Mouse (Mus musculus): ENCODE data around the gene Eef1b2. TPM values are rescaled to one million over a fixed set of nuclear protein-coding genes. Genes with fewer than 3 reads are reported as not detected.
"Not testable (repeated sequence)": the region's sequence is repeated elsewhere in the genome, so short reads cannot be mapped to it uniquely, and the experiment has no call there.

Eef1b2 gene
- polyA plus RNA-seq, 1 experiment from 2014 or later, result 511 TPM

DNA sequence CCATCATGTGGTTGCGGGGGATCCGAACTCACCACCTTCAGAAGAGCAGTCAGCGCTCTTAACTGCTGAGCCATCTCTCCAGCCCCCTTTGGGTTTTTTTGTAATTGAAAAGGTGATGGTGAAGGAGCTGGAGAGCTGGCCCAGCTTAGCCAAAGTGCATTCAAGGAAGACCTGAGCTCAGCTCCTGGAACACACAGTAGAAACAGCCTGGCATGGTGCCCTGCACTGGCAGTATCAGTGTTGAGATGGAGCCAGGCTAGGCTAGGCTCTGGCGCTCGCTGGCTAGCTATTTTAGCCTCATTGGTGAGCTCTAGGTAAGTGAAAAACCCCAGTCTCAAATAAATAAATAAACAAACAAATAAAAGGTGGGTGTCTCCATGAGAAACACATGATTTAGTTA is 5.6 kb downstream of the Eef1b2 start:
- H3K9ac ChIP-seq (ENCODE audit: low read depth, low read length), result no peak overlapping the region
- no peak overlapping the region for H3K4me3 ChIP-seq (ENCODE audit: low read depth, low read length)
- no peak for DNase-seq (ENCODE audit: low spot score)
- no peaks in the 10 kb centered on the region for H3K9me3 ChIP-seq (ENCODE audit: control insufficient read depth, low read length)
- H3K36me3 ChIP-seq (ENCODE audit: control insufficient read depth, insufficient read depth, low read length), result no peaks in the 10 kb centered on the region
- 91% methylated on average over 5 of the region's 5 CpGs for WGBS
- no peak overlapping the region for H3K4me2 ChIP-seq (replicated peaks; ENCODE audit: low read depth, low read length)
- no peak for ATAC-seq (ENCODE audit: low FRiP score)
- no peaks in the 10 kb centered on the region; the same call in 1 of the 2 replicates for H3K4me1 ChIP-seq (replicated peaks; ENCODE audit: control insufficient read depth, insufficient read depth, low read length)
- H3K27ac ChIP-seq (ENCODE audit: low read depth, low read length), result no peak overlapping the region
- no peaks in the 10 kb centered on the region for H3K27me3 ChIP-seq (ENCODE audit: control insufficient read depth, insufficient read depth, low read length)

DNA sequence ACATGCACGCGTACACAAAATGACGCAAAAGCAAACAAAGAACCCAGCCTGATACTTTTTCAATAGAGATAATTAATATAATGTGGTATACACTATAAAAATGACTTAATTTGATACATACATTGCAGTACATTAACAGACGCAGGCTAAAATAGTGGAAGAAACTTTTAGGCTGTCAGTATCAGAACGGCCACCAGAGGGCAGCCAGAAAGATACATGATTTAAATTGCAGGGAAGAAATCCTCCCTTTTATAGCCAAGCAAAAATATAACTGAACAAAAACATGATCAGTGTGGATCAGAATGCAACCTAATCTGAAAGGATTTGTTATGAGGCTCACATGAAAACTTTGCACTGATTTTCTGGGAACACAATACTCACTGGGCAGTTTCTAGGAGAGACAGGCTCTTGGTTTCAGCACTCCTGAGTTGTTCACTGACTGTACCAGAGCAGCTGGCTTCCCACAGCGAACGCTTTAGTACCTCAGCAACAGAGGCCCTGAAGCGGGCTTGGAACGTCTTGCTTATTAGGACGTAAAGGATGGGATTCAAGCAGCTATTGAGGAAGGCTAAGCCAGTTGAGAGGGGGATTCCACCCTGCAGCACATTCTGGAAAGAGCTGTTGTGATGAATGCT is 6.1 kb downstream of the Eef1b2 start:
- ATAC-seq (ENCODE audit: low FRiP score), result no peak
- WGBS, result 59% methylated on average over 10 of the region's 10 CpGs

DNA sequence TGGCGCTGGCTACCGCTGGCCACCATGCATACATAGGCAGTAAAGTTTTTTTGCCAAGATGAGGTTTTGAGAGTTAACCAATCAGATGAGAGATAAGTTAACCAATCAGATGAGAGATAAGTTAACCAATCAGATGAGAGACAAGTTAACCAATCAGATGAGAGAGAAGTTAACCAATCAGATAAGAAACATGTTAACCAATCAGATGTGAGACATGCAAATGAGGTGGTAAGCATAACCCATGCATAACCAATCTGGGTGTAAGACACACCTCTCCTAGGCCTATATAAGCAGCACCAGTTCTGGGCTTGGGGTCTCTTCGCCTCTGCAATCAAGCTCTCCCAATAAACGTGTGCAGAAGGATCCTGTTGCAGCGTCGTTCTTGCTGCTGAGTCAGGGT is 8.8 kb downstream of the Eef1b2 start:
- H3K9ac ChIP-seq (ENCODE audit: low read depth, low read length); H3K9me3 ChIP-seq (ENCODE audit: control insufficient read depth, low read length); H3K27ac ChIP-seq (ENCODE audit: low read depth, low read length); H3K36me3 ChIP-seq (ENCODE audit: control insufficient read depth, insufficient read depth, low read length); H3K4me2 ChIP-seq (replicated peaks; ENCODE audit: low read depth, low read length); H3K4me3 ChIP-seq (ENCODE audit: low read depth, low read length); H3K27me3 ChIP-seq (ENCODE audit: control insufficient read depth, insufficient read depth, low read length); DNase-seq (ENCODE audit: low spot score); H3K4me1 ChIP-seq (replicated peaks; ENCODE audit: control insufficient read depth, insufficient read depth, low read length); ATAC-seq (ENCODE audit: low FRiP score): not testable (repeated sequence)
- WGBS, result 95% methylated on average over 6 of the region's 6 CpGs

More for the DNA sequence above, 6.1 kb downstream of the Eef1b2 start:
- Histone ChIP-seq H3K36me3 (ENCODE audit: control insufficient read depth, insufficient read depth, low read length) (no peaks in the 10 kb centered on the region), H3K27ac (ENCODE audit: low read depth, low read length) (no peak overlapping the region), H3K9me3 (ENCODE audit: control insufficient read depth, low read length) (no peaks in the 10 kb centered on the region), H3K9ac (ENCODE audit: low read depth, low read length) (no peak overlapping the region), H3K4me1 (replicated peaks; ENCODE audit: control insufficient read depth, insufficient read depth, low read length) (no peaks in the 10 kb centered on the region; the same call in 1 of the 2 replicates), H3K4me2 (replicated peaks; ENCODE audit: low read depth, low read length) (no peak overlapping the region), H3K4me3 (ENCODE audit: low read depth, low read length) (no peak overlapping the region), H3K27me3 (ENCODE audit: control insufficient read depth, insufficient read depth, low read length) (no peaks in the 10 kb centered on the region)
- DNase-seq (ENCODE audit: low spot score), result peak; percentile 74

DNA sequence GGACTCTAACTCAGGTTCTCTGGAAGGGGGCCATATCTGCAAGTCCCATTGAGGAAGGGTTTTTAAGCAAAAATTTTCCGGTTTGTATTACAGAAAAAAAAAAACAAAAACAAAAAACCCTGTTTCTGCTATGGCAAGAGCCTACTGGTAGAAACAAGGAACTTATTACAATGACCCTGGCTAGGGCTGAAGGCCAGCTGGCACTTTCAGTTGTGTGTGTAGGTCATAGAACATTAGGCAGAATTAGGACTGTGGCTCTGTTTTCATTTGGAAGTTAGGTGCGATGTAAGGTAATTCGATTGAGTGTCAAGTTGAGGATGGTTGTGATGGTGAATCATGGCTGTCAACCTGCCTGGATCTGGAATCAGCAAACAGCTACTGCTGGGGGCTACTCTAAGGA is 11.9 kb downstream of the Eef1b2 start:
- H3K4me3 ChIP-seq (ENCODE audit: low read depth, low read length), result no peak overlapping the region
- no peak overlapping the region for H3K9ac ChIP-seq (ENCODE audit: low read depth, low read length)
- DNase-seq (ENCODE audit: low spot score), result no peak
- H3K27me3 ChIP-seq (ENCODE audit: control insufficient read depth, insufficient read depth, low read length), result no peaks in the 10 kb centered on the region
- WGBS, result 84% methylated on average over 3 of the region's 3 CpGs
- H3K36me3 ChIP-seq (ENCODE audit: control insufficient read depth, insufficient read depth, low read length), result no peaks in the 10 kb centered on the region
- no peak overlapping the region for H3K27ac ChIP-seq (ENCODE audit: low read depth, low read length)
- no peaks in the 10 kb centered on the region for H3K4me1 ChIP-seq (replicated peaks; ENCODE audit: control insufficient read depth, insufficient read depth, low read length)
- no peaks in the 10 kb centered on the region for H3K9me3 ChIP-seq (ENCODE audit: control insufficient read depth, low read length)
- no peak overlapping the region for H3K4me2 ChIP-seq (replicated peaks; ENCODE audit: low read depth, low read length)
- no peak for ATAC-seq (ENCODE audit: low FRiP score)

DNA sequence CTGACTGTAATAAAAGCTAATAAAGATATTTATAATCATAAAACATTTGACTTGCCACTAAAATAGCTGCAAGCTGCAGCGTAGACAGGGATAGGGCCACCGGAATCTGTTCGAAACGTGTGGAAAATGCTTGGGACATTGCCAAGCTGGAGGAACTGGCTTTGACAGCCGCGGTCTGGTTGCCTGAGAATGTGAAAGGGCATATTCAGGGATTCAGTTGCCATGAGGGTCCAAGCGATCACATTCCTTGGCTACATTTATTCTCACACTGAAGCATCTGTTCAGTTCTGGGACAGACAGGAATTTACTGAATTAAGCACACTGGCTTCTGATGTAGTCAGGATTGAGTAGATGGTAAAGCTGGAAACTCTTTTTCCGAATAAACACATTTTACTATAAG is 14.2 kb downstream of the Eef1b2 start:
- Histone ChIP-seq H3K9ac (ENCODE audit: low read depth, low read length) (no peak overlapping the region), H3K36me3 (ENCODE audit: control insufficient read depth, insufficient read depth, low read length) (no peaks in the 10 kb centered on the region), H3K4me2 (replicated peaks; ENCODE audit: low read depth, low read length) (no peak overlapping the region), H3K4me1 (replicated peaks; ENCODE audit: control insufficient read depth, insufficient read depth, low read length) (no peaks in the 10 kb centered on the region), H3K27ac (ENCODE audit: low read depth, low read length) (no peak overlapping the region), H3K4me3 (ENCODE audit: low read depth, low read length) (no peak overlapping the region), H3K27me3 (ENCODE audit: control insufficient read depth, insufficient read depth, low read length) (no peaks in the 10 kb centered on the region), H3K9me3 (ENCODE audit: control insufficient read depth, low read length) (no peaks in the 10 kb centered on the region)
- 85% methylated on average over 8 of the region's 8 CpGs for WGBS
- DNase-seq (ENCODE audit: low spot score), result no peak
- ATAC-seq (ENCODE audit: low FRiP score), result no peak

DNA sequence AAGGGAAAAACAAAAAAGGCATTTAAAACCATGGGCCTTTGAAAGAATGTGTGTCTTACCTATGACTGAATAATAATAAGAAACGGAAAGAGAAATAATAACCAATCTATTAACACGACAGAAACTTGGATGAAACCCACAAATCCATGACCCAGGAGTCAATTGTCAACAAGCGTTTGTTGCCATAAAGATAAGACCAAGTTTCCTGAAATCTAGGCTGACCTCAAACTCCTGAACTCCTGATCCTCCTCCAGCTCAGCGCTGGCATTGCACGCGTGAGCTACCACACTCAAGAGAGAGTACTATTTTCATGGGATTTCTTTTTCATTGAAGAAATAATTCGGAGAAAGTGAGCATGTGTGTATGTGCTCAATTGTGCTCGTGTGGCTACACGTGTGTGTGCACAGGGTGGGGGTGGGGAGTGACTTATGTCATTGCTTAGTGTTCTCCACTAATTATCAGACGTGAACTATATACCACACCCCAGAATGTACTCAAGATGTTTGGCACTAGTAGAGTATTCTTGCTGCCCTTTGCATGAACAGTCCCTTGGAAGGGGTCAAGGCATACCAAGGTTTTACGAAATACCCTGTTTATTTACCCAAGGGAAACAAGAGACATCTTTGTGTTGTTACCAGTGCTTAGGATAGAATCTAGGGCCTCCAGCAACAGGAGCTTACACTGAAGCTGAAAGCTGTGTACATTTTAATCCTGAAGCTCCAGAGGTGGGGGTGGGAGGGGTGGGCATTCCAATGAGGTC is 15.9 kb downstream of the Eef1b2 start:
- Histone ChIP-seq H3K27me3 (ENCODE audit: control insufficient read depth, insufficient read depth, low read length) (no peaks in the 10 kb centered on the region), H3K4me1 (replicated peaks; ENCODE audit: control insufficient read depth, insufficient read depth, low read length) (no peaks in the 10 kb centered on the region), H3K4me2 (replicated peaks; ENCODE audit: low read depth, low read length) (no peak overlapping the region), H3K27ac (ENCODE audit: low read depth, low read length) (no peak overlapping the region), H3K9ac (ENCODE audit: low read depth, low read length) (no peak overlapping the region), H3K9me3 (ENCODE audit: control insufficient read depth, low read length) (no peaks in the 10 kb centered on the region), H3K4me3 (ENCODE audit: low read depth, low read length) (no peak overlapping the region), H3K36me3 (ENCODE audit: control insufficient read depth, insufficient read depth, low read length) (no peaks in the 10 kb centered on the region)
- no peak for ATAC-seq (ENCODE audit: low FRiP score)
- 86% methylated on average over 11 of the region's 11 CpGs for WGBS
- no peak for DNase-seq (ENCODE audit: low spot score)

DNA sequence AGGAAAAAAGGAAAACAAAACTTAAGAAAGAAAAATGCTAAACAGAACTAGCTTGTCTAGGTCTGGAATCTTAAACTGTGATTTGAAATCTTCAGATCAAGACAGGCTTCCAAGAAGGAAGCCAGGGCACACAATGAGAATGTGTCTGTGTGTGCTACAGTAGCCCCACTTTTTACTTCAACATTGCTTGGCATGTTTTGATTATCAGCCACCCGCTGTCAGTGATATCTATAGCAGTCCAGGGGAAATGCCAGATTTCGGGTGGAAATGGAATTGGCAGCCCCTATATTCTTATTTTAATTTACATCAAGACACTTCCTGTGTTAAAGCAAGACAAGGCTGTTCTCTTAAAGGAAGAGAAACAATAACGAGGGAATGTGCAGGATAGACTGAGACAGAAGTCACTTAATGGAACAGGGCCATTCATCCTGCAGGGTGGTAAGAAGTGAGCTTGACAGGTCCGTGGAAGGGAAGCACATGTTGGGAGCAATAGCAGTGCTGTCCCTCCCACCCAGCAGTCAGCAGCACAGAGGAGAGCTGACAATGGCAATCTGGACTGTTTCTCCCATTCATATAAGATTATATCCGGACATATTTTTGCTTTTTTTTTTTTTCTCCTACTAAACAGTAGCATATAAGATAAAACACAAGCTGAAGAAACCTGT is 19.4 kb downstream of the Eef1b2 start:
- no peak for ATAC-seq (ENCODE audit: low FRiP score)
- H3K36me3 ChIP-seq (ENCODE audit: control insufficient read depth, insufficient read depth, low read length), result no peaks in the 10 kb centered on the region
- H3K27ac ChIP-seq (ENCODE audit: low read depth, low read length), result no peak overlapping the region
- no peaks in the 10 kb centered on the region for H3K27me3 ChIP-seq (ENCODE audit: control insufficient read depth, insufficient read depth, low read length)
- H3K9me3 ChIP-seq (ENCODE audit: control insufficient read depth, low read length), result no peaks in the 10 kb centered on the region
- no peak for DNase-seq (ENCODE audit: low spot score)
- no peak overlapping the region for H3K4me3 ChIP-seq (ENCODE audit: low read depth, low read length)
- H3K9ac ChIP-seq (ENCODE audit: low read depth, low read length), result no peak overlapping the region
- H3K4me2 ChIP-seq (replicated peaks; ENCODE audit: low read depth, low read length), result no peak overlapping the region
- WGBS, result 74% methylated on average over 5 of the region's 5 CpGs
- H3K4me1 ChIP-seq (replicated peaks; ENCODE audit: control insufficient read depth, insufficient read depth, low read length), result no peaks in the 10 kb centered on the region

DNA sequence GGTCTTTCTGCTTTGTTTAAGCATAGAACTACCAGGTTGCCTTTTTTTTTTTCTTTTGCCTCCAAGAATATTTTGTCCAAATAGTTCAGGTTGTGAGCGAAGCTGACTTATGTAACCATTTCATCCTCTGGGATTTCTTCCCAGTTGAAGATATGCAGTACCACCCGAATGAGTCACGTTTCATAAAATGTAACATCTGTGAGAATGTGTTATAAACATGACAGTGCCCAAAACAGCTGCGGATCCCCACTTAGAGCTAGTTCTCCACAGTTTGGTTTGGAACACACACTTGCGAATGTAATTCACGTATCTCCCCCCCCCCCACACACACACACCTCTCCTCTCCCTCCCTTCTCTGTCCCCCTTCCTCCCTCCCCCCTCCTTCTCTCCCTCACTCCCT is 22.8 kb downstream of the Eef1b2 start:
- peaks cover 2% of the 10 kb centered on the region; the same call in 1 of the 2 replicates for H3K4me1 ChIP-seq (replicated peaks; ENCODE audit: control insufficient read depth, insufficient read depth, low read length)
- no peak overlapping the region for H3K9ac ChIP-seq (ENCODE audit: low read depth, low read length)
- DNase-seq (ENCODE audit: low spot score), result no peak
- H3K4me3 ChIP-seq (ENCODE audit: low read depth, low read length), result no peak overlapping the region
- H3K9me3 ChIP-seq (ENCODE audit: control insufficient read depth, low read length), result no peaks in the 10 kb centered on the region
- H3K27me3 ChIP-seq (ENCODE audit: control insufficient read depth, insufficient read depth, low read length), result no peaks in the 10 kb centered on the region
- H3K27ac ChIP-seq (ENCODE audit: low read depth, low read length), result no peak overlapping the region
- ATAC-seq (ENCODE audit: low FRiP score), result no peak
- no peaks in the 10 kb centered on the region for H3K36me3 ChIP-seq (ENCODE audit: control insufficient read depth, insufficient read depth, low read length)
- no peak overlapping the region for H3K4me2 ChIP-seq (replicated peaks; ENCODE audit: low read depth, low read length)
- 91% methylated on average over 6 of the region's 6 CpGs for WGBS

Measured in hindbrain, embryonic 11.5 days (tissue).